Mouse (Mus musculus) embryonic facial prominence, embryonic 10.5 days (tissue): Measurements from ENCODE around the gene Mbd3. TPM values are rescaled to one million over a fixed set of nuclear protein-coding genes. Genes with fewer than 3 reads are reported as not detected.

Experiments used
- DNase-seq: peaks from one replicate; pipeline ENCODE4 v3.0.0-alpha.2; 2017; ENCODE audit warnings: low spot score
- H3K27ac ChIP-seq: fragments of 300-500 bp; sonication (generic); replicated peaks from 2 replicates; pipeline ENCODE4 v1.5.1; 2016; ENCODE audit warnings: mild to moderate bottlenecking
- H3K27me3 ChIP-seq: fragments of 300-500 bp; sonication (generic); replicated peaks from 2 replicates; pipeline ENCODE4 v1.6.1; 2016; ENCODE audit warnings: low read depth, mild to moderate bottlenecking; ENCODE audit not compliant: poor library complexity, severe bottlenecking
- H3K36me3 ChIP-seq: fragments of 300-500 bp; sonication (generic); replicated peaks from 2 replicates; pipeline ENCODE4 v1.6.1; 2016; ENCODE audit warnings: mild to moderate bottlenecking, moderate library complexity
- H3K4me1 ChIP-seq: fragments of 300-500 bp; sonication (generic); 2 replicates; pipeline ENCODE4 v1.6.1; 2016
- H3K4me3 ChIP-seq: fragments of 300-500 bp; sonication (generic); 2 replicates; pipeline ENCODE4 v1.5.1; 2016; ENCODE audit warnings: mild to moderate bottlenecking, moderate library complexity
- H3K9me3 ChIP-seq: fragments of 300-500 bp; sonication (generic); 2 replicates; pipeline ENCODE4 v1.6.1; 2016; ENCODE audit warnings: mild to moderate bottlenecking
- WGBS: fragments of 180-500 bp; shearing (Covaris S2); methylation state at CpG from one replicate; pipeline ENCODE4 v1.1.7; 2016; 5-methylcytosine and 5-hydroxymethylcytosine counted together
- polyA plus RNA-seq: library from polyadenylated mRNA; unstranded; fragments of >200 nt; fragmentation: Nextera tagmentation; extraction: Ambion mirVana; gene quantifications from 2 replicates; pipeline ENCODE4 v1.2.1, GENCODE M21; 2016

Mbd3 gene
- polyA plus RNA-seq, 1 experiment from 2014 or later, result 371 TPM

GRCm38 (mm10) chr10:80400704-80401161 is 1.4 kb upstream of the Mbd3 start:
- no peaks in the 10 kb centered on the region for H3K27me3 ChIP-seq
- H3K4me1 ChIP-seq, result peaks cover 47% of the 10 kb centered on the region
- no peaks in the 10 kb centered on the region; the same call in 1 of the 2 replicates for H3K9me3 ChIP-seq
- DNase-seq, result no peak
- H3K4me3 ChIP-seq, result peak overlapping the region; percentile 89
- peaks cover 70% of the 10 kb centered on the region for H3K36me3 ChIP-seq
- WGBS, result 83% methylated on average over 4 of the region's 4 CpGs
- H3K27ac ChIP-seq, result peak overlapping the region; percentile 100

- H3K36me3 ChIP-seq, result peaks cover 74% of the 10 kb centered on the region
- DNase-seq, result no peak
- WGBS, result 15% methylated on average over 17 of the region's 17 CpGs
These were observed 788 bp upstream of the Mbd3 start for GRCm38 (mm10) chr10:80399973-80400703.

DNA sequence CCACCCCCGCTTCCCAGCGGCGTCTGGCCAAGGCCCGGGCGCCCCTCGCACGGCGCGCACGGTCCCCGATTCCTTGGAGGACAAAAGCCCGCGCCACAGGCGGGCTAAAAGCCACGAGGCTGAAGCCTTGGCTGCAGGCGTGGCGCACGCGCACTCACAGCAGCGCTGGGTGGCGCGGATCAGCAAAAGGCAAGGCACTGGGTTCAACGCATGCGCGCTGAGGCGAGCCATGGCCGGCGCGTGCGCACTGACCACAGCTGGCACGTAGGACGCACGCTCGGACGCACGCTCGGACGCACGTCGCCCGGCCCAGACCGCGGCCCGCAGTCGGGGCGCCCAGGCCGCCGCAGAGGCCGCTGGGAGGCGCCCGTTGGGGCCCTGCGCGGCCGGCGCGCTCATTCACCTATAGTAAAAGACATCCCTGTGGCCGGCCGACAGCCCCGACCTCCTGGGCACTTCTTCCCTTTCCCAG is 595 bp downstream of the Mbd3 start:
- H3K4me1 ChIP-seq, result peaks cover 41% of the 10 kb centered on the region
- peak overlapping the region; percentile 100 for H3K27ac ChIP-seq
- peaks cover 74% of the 10 kb centered on the region for H3K36me3 ChIP-seq
- H3K27me3 ChIP-seq, result no peaks in the 10 kb centered on the region
- DNase-seq, result peak; percentile 99
- no peaks in the 10 kb centered on the region; the same call in 1 of the 2 replicates for H3K9me3 ChIP-seq
- WGBS, result under 1% methylated on average over 59 of the region's 59 CpGs
- peak overlapping the region; percentile 89 for H3K4me3 ChIP-seq

More at GRCm38 (mm10) chr10:80399973-80400703, 788 bp upstream of the Mbd3 start:
- no peaks in the 10 kb centered on the region for H3K27me3 ChIP-seq
- H3K4me1 ChIP-seq, result peaks cover 41% of the 10 kb centered on the region
- H3K4me3 ChIP-seq, result peak overlapping the region; percentile 89
- H3K27ac ChIP-seq, result peak overlapping the region; percentile 100
- no peaks in the 10 kb centered on the region; the same call in 1 of the 2 replicates for H3K9me3 ChIP-seq

DNA sequence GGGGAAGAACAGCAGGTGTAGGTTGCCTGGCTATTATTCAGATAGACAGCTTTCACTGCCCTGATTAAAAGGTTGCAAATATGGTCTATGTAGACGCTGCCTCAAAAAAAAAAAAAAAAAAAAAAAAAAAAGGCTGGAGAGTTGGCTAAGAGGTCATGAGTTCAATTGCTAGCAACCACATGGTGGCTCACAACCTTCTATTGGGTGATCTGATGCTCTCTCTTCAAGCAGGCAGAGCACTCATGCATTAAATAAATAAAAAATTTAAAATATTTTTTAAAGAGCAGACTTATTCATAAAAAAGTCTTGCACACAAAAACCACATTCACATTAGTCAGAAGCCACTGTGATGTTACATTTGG is 1.2 kb downstream of the Mbd3 start:
- peaks cover 74% of the 10 kb centered on the region for H3K36me3 ChIP-seq

DNA sequence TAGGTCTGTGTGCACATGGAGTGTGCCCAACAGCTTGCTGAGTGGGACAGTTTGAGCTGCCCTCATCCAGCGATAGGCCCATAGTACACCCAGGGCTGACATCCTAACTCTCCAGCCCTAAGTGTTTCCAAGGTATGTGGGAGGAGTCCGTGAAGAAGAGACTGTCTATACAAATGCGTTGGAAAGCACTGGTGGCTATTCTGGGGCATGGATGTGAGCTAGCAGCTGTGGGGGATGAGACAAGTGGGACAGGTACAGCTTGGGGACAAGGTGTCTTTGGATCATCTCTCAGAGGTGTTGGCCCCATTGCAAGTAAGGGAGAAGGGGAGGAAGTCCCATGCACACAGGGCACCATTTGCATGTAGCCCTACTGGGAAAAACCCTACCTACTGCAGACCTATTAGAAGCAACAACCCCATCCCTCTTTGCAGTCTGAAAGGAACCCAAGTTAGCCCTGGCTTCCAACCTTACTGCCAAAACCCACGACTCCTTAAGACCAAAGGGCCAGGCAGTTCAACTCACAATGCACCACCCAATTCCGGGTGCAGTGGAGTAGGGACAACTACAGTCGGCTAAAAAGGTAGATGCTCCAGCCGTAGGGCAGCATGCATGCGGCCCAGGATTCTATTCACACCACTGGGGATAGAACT is 1.7 kb downstream of the Mbd3 start:
- DNase-seq, result no peak
- Histone ChIP-seq H3K27ac (peak overlapping the region; percentile 100), H3K27me3 (no peaks in the 10 kb centered on the region), H3K36me3 (peaks cover 74% of the 10 kb centered on the region), H3K9me3 (no peaks in the 10 kb centered on the region), H3K4me1 (peaks cover 41% of the 10 kb centered on the region), H3K4me3 (peak overlapping the region; percentile 89)
- WGBS, result 69% methylated on average over 8 of the region's 8 CpGs

More for the DNA sequence above, 1.2 kb downstream of the Mbd3 start:
- DNase-seq, result no peak
- Histone ChIP-seq H3K4me1 (peaks cover 41% of the 10 kb centered on the region), H3K27me3 (no peaks in the 10 kb centered on the region), H3K27ac (peak overlapping the region; percentile 100), H3K9me3 (no peaks in the 10 kb centered on the region; the same call in 1 of the 2 replicates), H3K4me3 (peak overlapping the region; percentile 89)
- 3% methylated on average over 1 of the region's 1 CpGs for WGBS

GRCm38 (mm10) chr10:80396822-80397523 is 2.4 kb downstream of the Mbd3 start:
- no peaks in the 10 kb centered on the region for H3K27me3 ChIP-seq
- H3K4me1 ChIP-seq, result peaks cover 41% of the 10 kb centered on the region
- H3K4me3 ChIP-seq, result peak overlapping the region; percentile 89
- peaks cover 74% of the 10 kb centered on the region for H3K36me3 ChIP-seq
- DNase-seq, result no peak
- WGBS, result 92% methylated on average over 11 of the region's 11 CpGs
- peak overlapping the region; percentile 100 for H3K27ac ChIP-seq
- no peaks in the 10 kb centered on the region for H3K9me3 ChIP-seq

DNA sequence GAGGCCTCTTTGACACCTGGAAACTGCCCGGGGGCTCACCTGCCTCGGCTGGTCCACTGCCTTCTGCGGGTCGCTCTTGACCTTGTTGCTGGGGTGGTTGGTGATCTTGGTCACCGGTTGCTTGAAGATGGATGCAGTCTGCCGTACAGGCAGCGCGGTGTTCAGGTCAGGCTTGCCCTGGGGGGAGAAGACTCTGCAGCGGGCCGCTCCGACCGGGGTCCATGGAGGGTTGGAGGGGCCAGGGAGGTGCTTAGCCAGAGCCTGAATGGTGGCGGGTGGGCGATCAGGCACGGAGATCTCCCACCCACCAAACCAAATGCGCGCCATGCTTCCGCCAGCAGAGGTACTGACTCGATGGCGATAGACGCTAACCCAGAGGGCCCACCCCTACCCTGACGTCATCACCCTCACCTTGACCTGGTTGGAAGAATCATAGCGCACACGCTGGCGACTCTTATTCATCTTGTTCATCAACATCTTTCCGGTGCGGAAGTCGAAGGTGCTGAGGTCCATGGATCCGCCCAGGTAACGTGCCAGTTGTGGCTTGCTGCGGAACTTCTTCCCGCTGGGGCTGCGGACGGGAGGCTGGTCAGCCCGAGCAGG is 4.2 kb downstream of the Mbd3 start:
- 97% methylated on average over 35 of the region's 35 CpGs for WGBS
- Histone ChIP-seq H3K27me3 (no peaks in the 10 kb centered on the region), H3K27ac (no peak overlapping the region), H3K9me3 (no peaks in the 10 kb centered on the region), H3K36me3 (peaks cover 79% of the 10 kb centered on the region), H3K4me1 (peaks cover 29% of the 10 kb centered on the region), H3K4me3 (no peak overlapping the region)
- no peak for DNase-seq

DNA sequence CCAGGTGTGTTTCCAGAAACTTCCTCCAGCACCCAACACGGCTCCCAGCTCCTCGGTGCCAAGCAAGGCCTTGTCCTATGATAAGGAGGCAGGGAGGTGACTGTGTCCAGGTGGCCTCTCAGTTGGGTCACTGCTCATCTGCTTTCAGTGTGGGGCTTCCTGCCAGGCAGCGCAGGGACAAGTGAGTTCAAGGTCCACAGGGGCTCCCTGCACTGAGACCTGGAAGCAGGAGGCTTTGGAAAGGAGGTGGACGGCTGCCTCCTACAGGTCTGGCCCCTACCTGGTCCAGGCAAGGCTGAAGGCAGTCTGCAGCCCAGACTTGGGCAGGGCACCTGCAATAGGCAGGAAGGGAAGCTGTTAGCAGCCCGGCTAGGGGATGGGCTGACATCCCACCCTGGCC is 6.7 kb downstream of the Mbd3 start:
- no peaks in the 10 kb centered on the region for H3K27me3 ChIP-seq
- H3K4me3 ChIP-seq, result peak overlapping the region; percentile 19; the same call in 1 of the 2 replicates
- no peak for DNase-seq
- H3K36me3 ChIP-seq, result peaks cover 81% of the 10 kb centered on the region
- no peak overlapping the region for H3K27ac ChIP-seq
- 90% methylated on average over 5 of the region's 5 CpGs for WGBS
- peaks cover 27% of the 10 kb centered on the region for H3K4me1 ChIP-seq
- H3K9me3 ChIP-seq, result no peaks in the 10 kb centered on the region

- 88% methylated on average over 9 of the region's 9 CpGs for WGBS
- DNase-seq, result no peak
- peaks cover 64% of the 10 kb centered on the region for H3K36me3 ChIP-seq
- H3K27ac ChIP-seq, result no peak overlapping the region
- no peak overlapping the region for H3K4me3 ChIP-seq
- peaks cover 22% of the 10 kb centered on the region for H3K4me1 ChIP-seq
- no peaks in the 10 kb centered on the region for H3K9me3 ChIP-seq
- no peaks in the 10 kb centered on the region for H3K27me3 ChIP-seq
These were observed 8.7 kb downstream of the Mbd3 start for GRCm38 (mm10) chr10:80390697-80391096.

- Histone ChIP-seq H3K27me3 (no peaks in the 10 kb centered on the region), H3K4me1 (peaks cover 33% of the 10 kb centered on the region), H3K4me3 (no peak overlapping the region), H3K27ac (no peak overlapping the region), H3K36me3 (peaks cover 64% of the 10 kb centered on the region), H3K9me3 (no peaks in the 10 kb centered on the region)
- DNase-seq, result no peak
- 79% methylated on average over 4 of the region's 4 CpGs for WGBS
These were observed 10.1 kb downstream of the Mbd3 start for GRCm38 (mm10) chr10:80389185-80389708.

DNA sequence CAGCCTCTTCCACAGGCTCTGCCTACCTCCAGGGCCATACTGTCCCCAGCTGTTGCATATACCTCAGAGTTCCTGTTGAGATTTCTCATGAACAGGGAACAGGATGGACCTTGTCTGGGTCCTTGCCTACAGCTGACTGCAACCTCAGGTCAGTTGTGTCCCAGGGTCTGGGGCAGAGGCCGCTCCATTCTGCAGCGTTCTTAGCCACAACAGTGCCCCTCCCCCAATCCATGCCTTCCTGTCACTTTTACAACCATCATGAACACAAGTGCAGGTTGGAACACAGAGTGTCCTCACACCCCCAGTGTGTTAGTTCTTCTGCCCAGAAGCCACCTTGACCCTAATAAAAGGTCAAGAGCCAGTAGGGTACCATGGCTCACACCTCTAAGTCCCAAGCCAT is 10.6 kb downstream of the Mbd3 start:
- no peaks in the 10 kb centered on the region for H3K27me3 ChIP-seq
- H3K4me1 ChIP-seq, result peaks cover 38% of the 10 kb centered on the region
- DNase-seq, result no peak
- H3K36me3 ChIP-seq, result peaks cover 64% of the 10 kb centered on the region
- WGBS, result 23% methylated on average over 2 of the region's 2 CpGs
- peak overlapping the region; percentile 96 for H3K4me3 ChIP-seq
- H3K27ac ChIP-seq, result peak overlapping the region; percentile 97
- H3K9me3 ChIP-seq, result no peaks in the 10 kb centered on the region

- Histone ChIP-seq H3K9me3 (no peaks in the 10 kb centered on the region), H3K27ac (peak within 1 kb of the TSS; percentile 97), H3K27me3 (no peaks in the 10 kb centered on the region), H3K4me3 (peak within 1 kb of the TSS; percentile 96), H3K4me1 (peaks cover 45% of the 10 kb centered on the region), H3K36me3 (peaks cover 64% of the 10 kb centered on the region)
- peak; percentile 97 for DNase-seq
- 4% methylated on average over 39 of the region's 61 CpGs for WGBS
These were observed 11.8 kb downstream of the Mbd3 start, which contains the start of gene Mex3d for GRCm38 (mm10) chr10:80387522-80387959. Gene Mex3d (minus strand): TSS chr10:80387659.
